Mouse (Mus musculus) left cerebral cortex, adult 2 months (tissue): ENCODE results near the gene Ryr1. TPM values are rescaled to one million over a fixed set of nuclear protein-coding genes. Genes with fewer than 3 reads are reported as not detected.

Experiments
- DNase-seq, 2 experiments: peaks; one replicate each; pipeline ENCODE4 v3.0.0; 2021 to 2022; ENCODE audit warnings: low spot score in 2 of 2, mixed read lengths in 1 of 2; ENCODE audit errors: extremely low spot score in 1 of 2
- H3K27ac ChIP-seq: fragments of 200-600 bp; 2 replicates; pipeline ENCODE4 v1.8.1; 2022
- H3K4me3 ChIP-seq: fragments of 200-600 bp; 2 replicates; pipeline ENCODE4 v1.8.1; 2022
- CTCF ChIP-seq: fragments of 200-600 bp; IDR thresholded peaks from 2 replicates; pipeline ENCODE4 v1.8.1; 2022; ENCODE audit warnings: antibody characterized with exemption, mild to moderate bottlenecking, moderate library complexity
- intact Hi-C: fragments of 180-260 bp; cut with DNase I; formaldehyde crosslinking; loops from one replicate; pipeline ENCODE4 v1.15.1; 2025
- total RNA-seq, 2 experiments: library from RNA; stranded (reverse); gene quantifications; 2 replicates each; pipeline ENCODE4 v1.2.3; 2021

Ryr1 gene
- total RNA-seq, 2 experiments from 2014 or later: 7.7 to 10.5 TPM

- no peak for DNase-seq
- no peak overlapping the region for H3K27ac ChIP-seq
- no peak for TF ChIP-seq CTCF
- intact Hi-C loops: no loop called here
- H3K4me3 ChIP-seq: no peak overlapping the region
These were observed 131.6 kb downstream of the Ryr1 start for GRCm38 (mm10) chr7:28993402-28993801.

GRCm38 (mm10) chr7:28992997-28993396 is 132.0 kb downstream of the Ryr1 start:
- intact Hi-C loops: no loop called here

GRCm38 (mm10) chr7:28991616-28992015 is 133.4 kb downstream of the Ryr1 start:
- no peak for DNase-seq
- Histone ChIP-seq H3K27ac (no peak overlapping the region), H3K4me3 (no peak overlapping the region)
- intact Hi-C loops: no loop called here
- peak; percentile 41 for TF ChIP-seq CTCF

More at GRCm38 (mm10) chr7:28992997-28993396, 132.0 kb downstream of the Ryr1 start:
- no peak for DNase-seq
- Histone ChIP-seq H3K27ac (no peak overlapping the region), H3K4me3 (no peak overlapping the region)
- TF ChIP-seq CTCF: no peak

- intact Hi-C loops: no loop called here
- no peak overlapping the region for H3K4me3 ChIP-seq
- no peak overlapping the region for H3K27ac ChIP-seq
- no peak for DNase-seq
- no peak for TF ChIP-seq CTCF
These were observed 134.2 kb downstream of the Ryr1 start for GRCm38 (mm10) chr7:28990766-28991273.

- intact Hi-C loops: no loop called here
- TF ChIP-seq CTCF: no peak
These were observed 139.8 kb downstream of the Ryr1 start for GRCm38 (mm10) chr7:28985207-28985606.

GRCm38 (mm10) chr7:28984452-28984851 is 140.5 kb downstream of the Ryr1 start:
- no peak for DNase-seq
- no peak overlapping the region for H3K4me3 ChIP-seq
- no peak for TF ChIP-seq CTCF
- intact Hi-C loops: no loop called here
- no peak overlapping the region for H3K27ac ChIP-seq

More at GRCm38 (mm10) chr7:28985207-28985606, 139.8 kb downstream of the Ryr1 start:
- Histone ChIP-seq H3K27ac (no peak overlapping the region), H3K4me3 (no peak overlapping the region)
- no peak for DNase-seq

DNA sequence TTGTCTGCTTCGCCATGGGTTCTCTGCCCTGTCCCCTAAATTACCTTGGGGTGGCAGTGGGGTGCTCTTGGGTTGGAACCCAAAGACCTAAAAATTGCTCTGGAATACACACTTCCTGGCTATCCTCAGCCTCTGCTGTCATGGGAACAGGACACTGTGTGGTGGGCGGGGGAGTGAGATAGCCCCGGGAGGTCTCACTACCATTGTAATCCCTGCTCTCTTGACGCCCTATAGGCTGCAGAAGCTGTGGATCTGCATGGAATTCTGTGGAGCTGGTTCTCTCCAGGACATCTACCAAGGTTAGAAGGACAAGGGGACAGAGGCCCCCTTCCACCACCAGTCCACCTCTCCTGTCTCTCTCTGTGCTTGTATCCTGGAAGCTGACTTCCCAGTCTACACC is 141.1 kb downstream of the Ryr1 start:
- H3K27ac ChIP-seq: no peak overlapping the region
- no peak for DNase-seq
- intact Hi-C loops: no loop called here
- no peak for TF ChIP-seq CTCF
- no peak overlapping the region for H3K4me3 ChIP-seq

- H3K4me3 ChIP-seq: no peak overlapping the region
- intact Hi-C loops: no loop called here
- no peak for TF ChIP-seq CTCF
- no peak overlapping the region for H3K27ac ChIP-seq
- no peak for DNase-seq
These were observed 141.8 kb downstream of the Ryr1 start for GRCm38 (mm10) chr7:28983141-28983564.

- DNase-seq: no peak
- intact Hi-C loops: no loop called here
- TF ChIP-seq CTCF: no peak
- peak overlapping the region; percentile 84 for H3K27ac ChIP-seq
- H3K4me3 ChIP-seq: peak overlapping the region; percentile 71
These were observed 142.5 kb downstream of the Ryr1 start for GRCm38 (mm10) chr7:28982274-28983013.

GRCm38 (mm10) chr7:28981651-28982273 is 143.2 kb downstream of the Ryr1 start, which contains the start of the genes Eif3k and Map4k1:
Eif3k (minus strand) TSS chr7:28981864.
Map4k1 (plus strand) TSS chr7:28982050.
- DNase-seq: peak; percentile 91 to 97
- TF ChIP-seq CTCF: no peak; the same call in none of the 2 replicates
- Histone ChIP-seq H3K27ac (peak within 1 kb of the TSS; percentile 84), H3K4me3 (peak within 1 kb of the TSS; percentile 79)
- intact Hi-C loops: no loop called here

GRCm38 (mm10) chr7:28977556-28977955 is 147.4 kb downstream of the Ryr1 start:
- intact Hi-C loops: no loop called here
- no peak for DNase-seq
- no peak overlapping the region for H3K27ac ChIP-seq
- no peak for TF ChIP-seq CTCF
- H3K4me3 ChIP-seq: no peak overlapping the region

- no peak overlapping the region for H3K4me3 ChIP-seq
- H3K27ac ChIP-seq: no peak overlapping the region
- peak; percentile 20; the same call in 1 of the 2 replicates for TF ChIP-seq CTCF
- no peak for DNase-seq
- intact Hi-C loops: no loop called here
These were observed 152.0 kb downstream of the Ryr1 start for GRCm38 (mm10) chr7:28973025-28973424.
